Mouse (Mus musculus): ENCODE measurements around the gene Mindy4.

GRCm38 (mm10) chr6:55275000-55275399 is 71.8 kb downstream of the Mindy4 start:
- no peak for TF ChIP-seq POLR2A (IDR thresholded peaks at IDR 0.05; ENCODE audit: borderline replicate concordance, insufficient read depth, low read length)
- no peak for TF ChIP-seq CTCF (IDR thresholded peaks at IDR 0.05; ENCODE audit: borderline replicate concordance, insufficient read depth, low read depth, low read length)
